Mouse (Mus musculus) neural tube, embryonic 11.5 days (tissue): ENCODE data around the gene Colec11. TPM values are rescaled to one million over a fixed set of nuclear protein-coding genes. Genes with fewer than 3 reads are reported as not detected.

Source experiments
- ATAC-seq: fragments of 200-750 bp; cut with Nextera tagmentation; 2 replicates; pipeline ENCODE4 v1.8.0; 2017; ENCODE audit warnings: moderate number of reproducible peaks, mild to moderate bottlenecking, moderate TSS enrichment, moderate library complexity; ENCODE audit not compliant: insufficient read depth, low FRiP score, low TSS enrichment
- DNase-seq: peaks from one replicate; pipeline ENCODE4 v3.0.0-alpha.2; 2015; ENCODE audit warnings: low spot score
- H3K27ac ChIP-seq: fragments of 300-500 bp; sonication (generic); 2 replicates; pipeline ENCODE4 v1.5.1; 2014; ENCODE audit warnings: low read depth, mild to moderate bottlenecking, low read length
- H3K27me3 ChIP-seq: fragments of 300-500 bp; sonication (generic); 2 replicates; pipeline ENCODE4 v1.6.1; 2014; ENCODE audit warnings: mild to moderate bottlenecking, low read length, mixed read lengths; ENCODE audit not compliant: control insufficient read depth, insufficient read depth
- H3K36me3 ChIP-seq: fragments of 300-500 bp; sonication (generic); 2 replicates; pipeline ENCODE4 v1.6.1; 2014; ENCODE audit warnings: mild to moderate bottlenecking, low read length, moderate library complexity, mixed read lengths; ENCODE audit not compliant: control insufficient read depth, insufficient read depth
- H3K4me1 ChIP-seq: fragments of 300-500 bp; sonication (generic); 2 replicates; pipeline ENCODE4 v1.6.1; 2014; ENCODE audit warnings: low read length, mixed read lengths; ENCODE audit not compliant: control insufficient read depth, insufficient read depth
- H3K4me2 ChIP-seq: fragments of 300-500 bp; sonication (generic); 2 replicates; pipeline ENCODE4 v1.6.1; 2014; ENCODE audit warnings: low read depth, mild to moderate bottlenecking, moderate library complexity
- H3K4me3 ChIP-seq: fragments of 300-500 bp; sonication (generic); 2 replicates; pipeline ENCODE4 v1.5.1; 2014; ENCODE audit warnings: low read depth, low read length
- H3K9ac ChIP-seq: fragments of 300-500 bp; sonication (generic); 2 replicates; pipeline ENCODE4 v1.6.1; 2014; ENCODE audit warnings: mild to moderate bottlenecking, low read length
- H3K9me3 ChIP-seq: fragments of 300-500 bp; sonication (generic); 2 replicates; pipeline ENCODE4 v1.6.1; 2016; ENCODE audit warnings: low read length; ENCODE audit not compliant: control insufficient read depth
- WGBS: fragments of 180-500 bp; shearing (Covaris S2); extraction: QIAGEN DNeasy Blood & Tissue Kit; methylation state at CpG from one replicate; pipeline ENCODE4 v1.1.7; 2014; 5-methylcytosine and 5-hydroxymethylcytosine counted together
- polyA plus RNA-seq: library from polyadenylated mRNA; unstranded; fragments of >200 nt; fragmentation: Nextera tagmentation; extraction: Ambion mirVana; gene quantifications from 2 replicates; pipeline ENCODE4 v1.2.1, GENCODE M21; 2014

Colec11 gene
- polyA plus RNA-seq, 1 experiment from 2014 or later, result 0.16 TPM

- Histone ChIP-seq H3K36me3 (peaks cover 24% of the 10 kb centered on the region), H3K4me2 (peak overlapping the region; percentile 72), H3K9me3 (no peaks in the 10 kb centered on the region), H3K4me3 (peak overlapping the region; percentile 82), H3K9ac (peak overlapping the region; percentile 94), H3K27ac (peak overlapping the region; percentile 83), H3K27me3 (no peaks in the 10 kb centered on the region), H3K4me1 (peaks cover 6% of the 10 kb centered on the region; the same call in 1 of the 2 replicates)
- DNase-seq, result no peak
- ATAC-seq, result peak; percentile 42
- 2% methylated on average over 23 of the region's 23 CpGs for WGBS
These were observed 11.9 kb upstream of the Colec11 start for GRCm38 (mm10) chr12:28635058-28635534.

- Histone ChIP-seq H3K36me3 (peaks cover 26% of the 10 kb centered on the region), H3K4me1 (no peaks in the 10 kb centered on the region), H3K9ac (no peak overlapping the region), H3K4me3 (no peak overlapping the region), H3K9me3 (no peaks in the 10 kb centered on the region), H3K27me3 (no peaks in the 10 kb centered on the region), H3K27ac (no peak overlapping the region), H3K4me2 (no peak overlapping the region)
- DNase-seq (no peak), ATAC-seq (no peak)
- WGBS, result 89% methylated on average over 2 of the region's 2 CpGs
These were observed 5.3 kb upstream of the Colec11 start for GRCm38 (mm10) chr12:28628436-28628835.

GRCm38 (mm10) chr12:28627092-28627491, 3.9 kb upstream of the Colec11 start:
- Histone ChIP-seq H3K27ac (no peak overlapping the region), H3K4me1 (0 out of 2 replicates have a peak, but pooled peaks cover 2% of the 10 kb centered on the region), H3K4me3 (no peak overlapping the region), H3K9ac (no peak overlapping the region), H3K4me2 (no peak overlapping the region), H3K9me3 (no peaks in the 10 kb centered on the region), H3K36me3 (peaks cover 16% of the 10 kb centered on the region), H3K27me3 (no peaks in the 10 kb centered on the region)
- 68% methylated on average over 4 of the region's 4 CpGs for WGBS
- DNase-seq, result no peak
- no peak for ATAC-seq

- Histone ChIP-seq H3K27me3 (no peaks in the 10 kb centered on the region), H3K4me3 (no peak overlapping the region), H3K4me1 (0 out of 2 replicates have a peak, but pooled peaks cover 2% of the 10 kb centered on the region), H3K9me3 (no peaks in the 10 kb centered on the region), H3K9ac (no peak overlapping the region), H3K36me3 (peaks cover 7% of the 10 kb centered on the region), H3K4me2 (no peak overlapping the region), H3K27ac (no peak overlapping the region)
- 85% methylated on average over 7 of the region's 7 CpGs for WGBS
- no peak for DNase-seq
- ATAC-seq, result no peak
These were observed 2.2 kb upstream of the Colec11 start for GRCm38 (mm10) chr12:28625407-28625806.

- Histone ChIP-seq H3K9ac (no peak overlapping the region), H3K4me2 (no peak overlapping the region), H3K9me3 (no peaks in the 10 kb centered on the region), H3K27me3 (no peaks in the 10 kb centered on the region), H3K4me3 (no peak overlapping the region), H3K27ac (no peak overlapping the region), H3K36me3 (0 out of 2 replicates have a peak, but pooled peaks cover under 1% of the 10 kb centered on the region), H3K4me1 (0 out of 2 replicates have a peak, but pooled peaks cover 2% of the 10 kb centered on the region)
- DNase-seq (no peak), ATAC-seq (no peak)
- WGBS, result 82% methylated on average over 2 of the region's 2 CpGs
These were observed 1.1 kb upstream of the Colec11 start for GRCm38 (mm10) chr12:28624251-28624650.

GRCm38 (mm10) chr12:28622641-28623040, 536 bp downstream of the Colec11 start:
- no peak for DNase-seq
- ATAC-seq, result no peak
- no peak overlapping the region for H3K9ac ChIP-seq
- no peak overlapping the region for H3K27ac ChIP-seq
- no peak overlapping the region for H3K4me2 ChIP-seq
- H3K36me3 ChIP-seq, result no peaks in the 10 kb centered on the region
- H3K4me3 ChIP-seq, result no peak overlapping the region
- H3K9me3 ChIP-seq, result no peaks in the 10 kb centered on the region
- H3K27me3 ChIP-seq, result no peaks in the 10 kb centered on the region
- H3K4me1 ChIP-seq, result 0 out of 2 replicates have a peak, but pooled peaks cover 2% of the 10 kb centered on the region
- WGBS, result 73% methylated on average over 1 of the region's 1 CpGs

GRCm38 (mm10) chr12:28622167-28622532, 1.0 kb downstream of the Colec11 start:
- H3K27ac ChIP-seq, result no peak overlapping the region
- 54% methylated on average over 5 of the region's 5 CpGs for WGBS
- DNase-seq, result no peak

GRCm38 (mm10) chr12:28621451-28622166, 1.6 kb downstream of the Colec11 start:
- Histone ChIP-seq H3K4me3 (no peak overlapping the region), H3K27ac (no peak overlapping the region), H3K4me2 (no peak overlapping the region), H3K4me1 (0 out of 2 replicates have a peak, but pooled peaks cover 2% of the 10 kb centered on the region), H3K27me3 (no peaks in the 10 kb centered on the region), H3K9me3 (no peaks in the 10 kb centered on the region), H3K9ac (0 out of 2 replicates have a peak overlapping the region, but pooled peaks have one; percentile 8), H3K36me3 (no peaks in the 10 kb centered on the region)
- DNase-seq (no peak), ATAC-seq (no peak)
- WGBS, result 38% methylated on average over 7 of the region's 7 CpGs

More at GRCm38 (mm10) chr12:28622167-28622532, 1.0 kb downstream of the Colec11 start:
- no peaks in the 10 kb centered on the region for H3K27me3 ChIP-seq
- H3K9me3 ChIP-seq, result no peaks in the 10 kb centered on the region
- no peak overlapping the region for H3K4me3 ChIP-seq
- no peak overlapping the region for H3K9ac ChIP-seq
- 0 out of 2 replicates have a peak, but pooled peaks cover 2% of the 10 kb centered on the region for H3K4me1 ChIP-seq
- no peak for ATAC-seq
- H3K4me2 ChIP-seq, result no peak overlapping the region
- no peaks in the 10 kb centered on the region for H3K36me3 ChIP-seq

- H3K4me1 ChIP-seq, result no peaks in the 10 kb centered on the region
- WGBS, result 59% methylated on average over 4 of the region's 4 CpGs
- no peak overlapping the region for H3K4me2 ChIP-seq
- H3K9me3 ChIP-seq, result no peaks in the 10 kb centered on the region
- H3K27me3 ChIP-seq, result no peaks in the 10 kb centered on the region
- ATAC-seq, result no peak
- H3K36me3 ChIP-seq, result no peaks in the 10 kb centered on the region
- H3K27ac ChIP-seq, result no peak overlapping the region
- no peak for DNase-seq
- no peak overlapping the region for H3K9ac ChIP-seq
- no peak overlapping the region for H3K4me3 ChIP-seq
These were observed 5.9 kb downstream of the Colec11 start for GRCm38 (mm10) chr12:28617297-28617696.
